Mouse (Mus musculus): ENCODE measurements at regions not wholly inside any gene's neighbourhood (a gene's known extent, or its start where the extent isn't known, plus 50 kb on each side); places are given as distances from the start of the nearest gene placed in this dataset.

- no peak for DNase-seq (ENCODE audit: low spot score in 2 of 2)
Measured at GRCm38 (mm10) chr8:50180682-50181081, 1336.9 kb upstream of the Tenm3 start.

- DNase-seq (ENCODE audit: low spot score in 2 of 2) = no peak
Measured at GRCm38 (mm10) chr8:50164773-50165454, 1321.2 kb upstream of the Tenm3 start.

- DNase-seq (ENCODE audit: low spot score in 2 of 2) = no peak
Measured at GRCm38 (mm10) chr8:50161076-50161475, 1317.3 kb upstream of the Tenm3 start.

GRCm38 (mm10) chr8:50160326-50160725, 1316.6 kb upstream of the Tenm3 start:
- DNase-seq (ENCODE audit: low spot score in 2 of 2) = no peak

GRCm38 (mm10) chr8:50139876-50140275, 1296.1 kb upstream of the Tenm3 start:
- DNase-seq (ENCODE audit: low spot score in 2 of 2) = no peak

GRCm38 (mm10) chr8:50120041-50120440, 1276.3 kb upstream of the Tenm3 start:
- peak in 1 of 2 experiments; percentile 12 for DNase-seq (ENCODE audit: low spot score in 2 of 2)

- no peak for DNase-seq (ENCODE audit: low spot score in 2 of 2)
Measured at GRCm38 (mm10) chr8:50082378-50082777, 1238.6 kb upstream of the Tenm3 start.

- DNase-seq (ENCODE audit: low spot score in 2 of 2) = no peak
Measured at GRCm38 (mm10) chr8:50037096-50037495, 1193.3 kb upstream of the Tenm3 start.

- no peak for DNase-seq (ENCODE audit: low spot score in 2 of 2)
Measured at GRCm38 (mm10) chr8:50027544-50027943, 1183.8 kb upstream of the Tenm3 start.

GRCm38 (mm10) chr8:50007546-50007945, 1163.8 kb upstream of the Tenm3 start:
- no peak for DNase-seq (ENCODE audit: low spot score in 2 of 2)

GRCm38 (mm10) chr8:50004254-50004653, 1160.5 kb upstream of the Tenm3 start:
- no peak for DNase-seq (ENCODE audit: low spot score in 2 of 2)

- DNase-seq (ENCODE audit: low spot score in 2 of 2) = no peak
Measured at GRCm38 (mm10) chr8:50003641-50004040, 1159.9 kb upstream of the Tenm3 start.

GRCm38 (mm10) chr8:49998281-49999037, 1154.7 kb upstream of the Tenm3 start:
- no peak for DNase-seq (ENCODE audit: low spot score in 2 of 2)
